Mouse (Mus musculus): ENCODE measurements around the gene Slc43a2. TPM values are rescaled to one million over a fixed set of nuclear protein-coding genes. Genes with fewer than 3 reads are reported as not detected.

The Slc43a2 gene
- polyA plus RNA-seq, 1 experiment: 15.9 TPM

- no peak for TF ChIP-seq USF1 (IDR thresholded peaks at IDR 0.05; ENCODE audit: low read depth)
- TF ChIP-seq MAX (IDR thresholded peaks at IDR 0.05; ENCODE audit: low read depth): no peak
- TF ChIP-seq POLR2AphosphoS2 (IDR thresholded peaks at IDR 0.05; ENCODE audit: insufficient read length, low read depth): no peak
- TF ChIP-seq SRF (IDR thresholded peaks at IDR 0.05; ENCODE audit: control insufficient read depth, insufficient read length, low read depth): no peak
- no peak for TF ChIP-seq TCF12 (IDR thresholded peaks at IDR 0.05; ENCODE audit: insufficient read depth, poor library complexity, severe bottlenecking)
- no peak for TF ChIP-seq POLR2A (IDR thresholded peaks at IDR 0.05; ENCODE audit: insufficient read length, low read depth)
- TF ChIP-seq E2F4 (IDR thresholded peaks at IDR 0.05; ENCODE audit: insufficient read depth): no peak
- TF ChIP-seq TCF3 (IDR thresholded peaks at IDR 0.05; ENCODE audit: insufficient read length, low read depth): no peak
- TF ChIP-seq MYOG (IDR thresholded peaks at IDR 0.05; ENCODE audit: control insufficient read depth in 1 of 3, insufficient read depth in 1 of 3, insufficient read length in 2 of 3, low read depth in 2 of 3): no peak
- no peak for TF ChIP-seq MYOD1 (IDR thresholded peaks at IDR 0.05; ENCODE audit: control insufficient read depth in 1 of 3, insufficient read length in 2 of 3, low read depth in 2 of 3)
- no peak for TF ChIP-seq REST (IDR thresholded peaks at IDR 0.05; ENCODE audit: insufficient read depth, insufficient read length)
- no peak for TF ChIP-seq CEBPB (IDR thresholded peaks at IDR 0.05; ENCODE audit: insufficient read depth, poor library complexity, severe bottlenecking)
- Histone ChIP-seq H3K4me2 (ENCODE audit: low read depth) (no peak overlapping the region), H3K27me3 (ENCODE audit: control insufficient read depth, insufficient read depth, insufficient read length) (no peaks in the 10 kb centered on the region), H3ac (ENCODE audit: control insufficient read depth, insufficient read length) (no peak overlapping the region), H3K4me3 (no peak overlapping the region), H3K79me2 (ENCODE audit: control insufficient read depth, insufficient read depth) (no peaks in the 10 kb centered on the region), H3K36me3 (ENCODE audit: control insufficient read depth, insufficient read depth) (no peaks in the 10 kb centered on the region)
Measured at GRCm38 (mm10) chr11:75538970-75539299, 7.4 kb downstream of the Slc43a2 start.

DNA sequence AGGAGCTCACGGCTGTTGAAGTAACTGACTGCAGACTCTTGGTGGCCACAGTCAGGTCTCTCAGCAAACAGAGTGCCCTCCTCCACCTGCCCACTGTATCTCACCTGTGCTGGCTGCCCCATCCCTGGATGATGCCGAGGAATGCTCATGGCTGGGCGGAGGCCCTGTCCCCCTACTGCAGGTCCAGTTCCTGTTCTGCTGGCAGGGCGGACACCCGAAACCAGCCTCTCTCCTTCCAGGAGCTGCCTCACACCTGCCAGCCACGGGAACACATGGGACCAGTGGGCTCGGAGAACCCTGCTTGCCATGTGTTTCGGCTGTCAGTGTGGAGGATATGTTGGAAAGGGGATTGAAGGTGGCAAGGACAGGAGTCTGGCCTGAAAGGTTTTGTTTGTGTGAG is 8.7 kb downstream of the Slc43a2 start:
- Histone ChIP-seq H3K4me2 (ENCODE audit: low read depth) (no peak overlapping the region), H3K4me3 (no peak overlapping the region), H3ac (ENCODE audit: control insufficient read depth, insufficient read length) (no peak overlapping the region), H3K79me2 (ENCODE audit: control insufficient read depth, insufficient read depth) (no peaks in the 10 kb centered on the region), H3K36me3 (ENCODE audit: control insufficient read depth, insufficient read depth) (no peaks in the 10 kb centered on the region), H3K27me3 (ENCODE audit: control insufficient read depth, insufficient read depth, insufficient read length) (no peaks in the 10 kb centered on the region)
- TF ChIP-seq MYOD1 (IDR thresholded peaks at IDR 0.05; ENCODE audit: control insufficient read depth in 1 of 3, insufficient read length in 2 of 3, low read depth in 2 of 3): peak in 2 of 3 experiments; percentile 29 to 55
- TF ChIP-seq TCF3 (IDR thresholded peaks at IDR 0.05; ENCODE audit: insufficient read length, low read depth): no peak
- peak in 2 of 3 experiments; percentile 11 to 76 for TF ChIP-seq MYOG (IDR thresholded peaks at IDR 0.05; ENCODE audit: control insufficient read depth in 1 of 3, insufficient read depth in 1 of 3, insufficient read length in 2 of 3, low read depth in 2 of 3)

DNA sequence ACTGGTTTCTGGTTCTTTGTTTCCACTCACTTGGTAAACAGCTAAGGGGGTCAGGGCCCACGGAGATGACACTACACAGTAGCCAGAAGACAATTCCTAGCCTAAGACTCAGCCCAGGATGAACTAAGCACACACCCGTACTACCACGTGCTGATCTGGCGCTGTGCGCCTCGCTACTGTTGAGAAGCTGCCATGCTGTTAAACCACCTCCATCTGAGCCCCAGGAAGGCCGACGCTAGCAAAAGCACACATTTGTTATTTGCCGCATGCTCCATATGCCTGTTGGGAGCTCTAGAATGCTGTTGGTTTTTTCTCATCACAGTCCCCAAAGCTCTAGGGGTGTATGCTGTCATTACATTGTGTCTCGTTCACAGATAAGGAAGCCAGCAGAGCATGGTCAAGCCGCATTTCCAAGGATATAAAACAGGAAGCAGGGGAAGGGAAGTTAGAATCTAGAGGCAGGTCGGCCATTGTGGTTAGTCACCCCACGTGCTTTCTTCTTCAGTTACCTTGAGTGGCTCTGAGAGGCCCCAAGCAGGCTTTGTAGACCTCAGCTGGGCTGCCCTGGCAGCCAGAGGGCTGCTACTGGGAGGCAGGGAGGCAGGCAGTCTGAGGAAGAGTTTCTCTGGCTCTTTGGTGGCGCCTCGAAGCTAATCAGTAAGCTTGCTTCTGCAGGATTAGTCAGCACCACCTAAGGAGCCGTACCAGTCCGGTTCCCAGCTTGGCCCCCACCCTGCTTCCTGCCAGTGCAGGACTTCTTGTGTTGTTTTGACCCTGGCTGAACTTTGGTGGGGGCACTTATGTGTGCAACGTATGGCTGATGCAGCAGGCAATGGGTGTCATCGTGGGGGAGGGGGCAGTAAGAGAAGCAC is 9.5 kb downstream of the Slc43a2 start:
- Histone ChIP-seq H3K4me3 (no peak overlapping the region), H3K36me3 (ENCODE audit: control insufficient read depth, insufficient read depth) (no peaks in the 10 kb centered on the region), H3K4me2 (ENCODE audit: low read depth) (no peak overlapping the region), H3ac (ENCODE audit: control insufficient read depth, insufficient read length) (no peak overlapping the region), H3K79me2 (ENCODE audit: control insufficient read depth, insufficient read depth) (no peaks in the 10 kb centered on the region), H3K27me3 (ENCODE audit: control insufficient read depth, insufficient read depth, insufficient read length) (no peaks in the 10 kb centered on the region)
- TF ChIP-seq REST (IDR thresholded peaks at IDR 0.05; ENCODE audit: insufficient read depth, insufficient read length) (no peak), MYOD1 (IDR thresholded peaks at IDR 0.05; ENCODE audit: control insufficient read depth in 1 of 3, insufficient read length in 2 of 3, low read depth in 2 of 3) (no peak), SRF (IDR thresholded peaks at IDR 0.05; ENCODE audit: control insufficient read depth, insufficient read length, low read depth) (no peak), USF1 (IDR thresholded peaks at IDR 0.05; ENCODE audit: low read depth) (no peak)

- H3K27me3 ChIP-seq (ENCODE audit: control insufficient read depth, insufficient read depth, insufficient read length): no peaks in the 10 kb centered on the region
- no peak overlapping the region for H3ac ChIP-seq (ENCODE audit: control insufficient read depth, insufficient read length)
- no peaks in the 10 kb centered on the region for H3K36me3 ChIP-seq (ENCODE audit: control insufficient read depth, insufficient read depth)
- no peak overlapping the region for H3K4me3 ChIP-seq
- no peaks in the 10 kb centered on the region for H3K79me2 ChIP-seq (ENCODE audit: control insufficient read depth, insufficient read depth)
- no peak for TF ChIP-seq SRF (IDR thresholded peaks at IDR 0.05; ENCODE audit: control insufficient read depth, insufficient read length, low read depth)
- TF ChIP-seq POLR2AphosphoS2 (IDR thresholded peaks at IDR 0.05; ENCODE audit: insufficient read length, low read depth): no peak
- TF ChIP-seq USF1 (IDR thresholded peaks at IDR 0.05; ENCODE audit: low read depth): no peak
- TF ChIP-seq MAX (IDR thresholded peaks at IDR 0.05; ENCODE audit: low read depth): no peak
- TF ChIP-seq TCF3 (IDR thresholded peaks at IDR 0.05; ENCODE audit: insufficient read length, low read depth): no peak
- no peak for TF ChIP-seq TCF12 (IDR thresholded peaks at IDR 0.05; ENCODE audit: insufficient read depth, poor library complexity, severe bottlenecking)
- TF ChIP-seq REST (IDR thresholded peaks at IDR 0.05; ENCODE audit: insufficient read depth, insufficient read length): no peak
- TF ChIP-seq POLR2A (IDR thresholded peaks at IDR 0.05; ENCODE audit: insufficient read length, low read depth): no peak
- H3K4me2 ChIP-seq (ENCODE audit: low read depth): no peak overlapping the region
Measured at GRCm38 (mm10) chr11:75544713-75545112, 13.2 kb downstream of the Slc43a2 start.

DNA sequence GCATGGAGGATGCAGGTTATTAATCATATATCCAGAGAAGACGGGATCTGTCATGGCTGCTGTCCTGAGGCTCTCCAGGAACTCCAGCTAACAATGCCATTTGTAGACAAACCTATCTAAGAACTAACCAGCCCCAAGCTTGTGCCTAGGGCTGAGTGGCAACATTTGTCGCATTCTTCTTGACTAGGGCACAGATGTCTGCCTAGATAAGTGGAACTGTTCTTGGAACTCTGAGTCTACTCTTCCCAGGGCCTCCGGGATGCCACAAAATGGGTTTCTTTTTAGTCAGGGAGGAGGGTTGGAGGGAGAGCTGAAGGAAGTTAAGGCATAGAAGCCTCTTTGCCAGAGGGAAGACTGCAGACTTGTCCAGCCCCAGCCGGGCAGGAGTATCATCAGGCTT is 14.6 kb downstream of the Slc43a2 start:
- no peak overlapping the region for H3ac ChIP-seq (ENCODE audit: control insufficient read depth, insufficient read length)
- no peaks in the 10 kb centered on the region for H3K27me3 ChIP-seq (ENCODE audit: control insufficient read depth, insufficient read depth, insufficient read length)
- no peak overlapping the region for H3K4me3 ChIP-seq
- no peaks in the 10 kb centered on the region for H3K79me2 ChIP-seq (ENCODE audit: control insufficient read depth, insufficient read depth)
- TF ChIP-seq MYOG (IDR thresholded peaks at IDR 0.05; ENCODE audit: control insufficient read depth in 1 of 3, insufficient read depth in 1 of 3, insufficient read length in 2 of 3, low read depth in 2 of 3) (no peak), MYOD1 (IDR thresholded peaks at IDR 0.05; ENCODE audit: control insufficient read depth in 1 of 3, insufficient read length in 2 of 3, low read depth in 2 of 3) (peak in 1 of 3 experiments; percentile 0)
- no peaks in the 10 kb centered on the region for H3K36me3 ChIP-seq (ENCODE audit: control insufficient read depth, insufficient read depth)
- H3K4me2 ChIP-seq (ENCODE audit: low read depth): no peak overlapping the region
